In the genomic region with DNA sequence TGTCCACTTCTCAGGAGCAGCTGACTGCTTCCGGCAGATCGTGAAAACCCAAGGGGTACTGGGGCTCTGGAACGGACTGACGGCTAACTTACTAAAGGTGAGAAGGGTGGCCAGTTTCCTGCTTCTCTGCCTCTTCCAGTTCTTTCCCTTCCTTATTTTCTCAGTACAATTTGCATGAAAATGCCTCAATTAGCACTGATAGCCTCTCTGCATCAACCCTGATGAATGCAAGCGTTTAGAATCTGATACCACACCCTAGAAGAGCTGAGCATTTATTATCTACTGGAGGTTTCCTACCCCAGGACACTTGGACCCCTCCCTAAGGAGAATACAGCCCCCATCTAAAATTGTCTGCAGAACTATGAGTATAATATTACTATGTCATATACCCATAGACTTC, we compare ENCODE assay signal across 26 mouse cellular contexts. TPM values are rescaled to one million over a fixed set of nuclear protein-coding genes. Genes with fewer than 3 reads are reported as not detected.
DNase-seq lines count a peak whose midpoint lies in the region; ATAC-seq and TF ChIP-seq lines count a peak whose summit lies in the region.
"Had no signal": no experiment of that assay in that cellular context is flagged by ENCODE, and none has a peak within 500 bp of the region (broad histone marks: within the 10 kb centered on the region; RNA-seq: fewer than 3 reads in every experiment).

No protein-coding gene starts in this region.

- DNase-seq in ES-CJ7 (ENCODE audit: low read depth, low spot score), result peak; percentile 70
- peak; percentile 57 for DNase-seq in R1 (ENCODE audit: low read depth, low spot score)
- DNase-seq in ZHBTc4 (ENCODE audit: low read depth, low spot score), result peak; percentile 58
- DNase-seq in hindbrain, embryonic 11.5 days (ENCODE audit: low spot score), result no peak
- DNase-seq: adrenal gland, adult 2 months; adrenal gland, adult 8-10 months; adrenal gland, postnatal 10 days; adrenal gland, postnatal 14 days; adrenal gland, postnatal 25 days; adrenal gland, postnatal 36 days; B cell, adult 2 months; cerebellum, adult 11 months; cerebellum, adult 11-12 months; cerebellum, adult 18-20 months; cerebellum, adult 2 months; cerebellum, adult 8-10 months; cerebellum, adult 9-10 months had no signal

- H3K27me3 ChIP-seq in ES-Bruce4 (ENCODE audit: control insufficient read depth, insufficient read depth, low read length, poor library complexity, severe bottlenecking), result no peaks in the 10 kb centered on the region; the same call in 1 of the 2 replicates
- H3K27me3 ChIP-seq in intestine, embryonic 16.5 days (replicated peaks; ENCODE audit: control insufficient read depth, insufficient read depth, low read length), result no peaks in the 10 kb centered on the region
- H3K27me3 ChIP-seq in forebrain, embryonic 13.5 days, result no peaks in the 10 kb centered on the region
- no peaks in the 10 kb centered on the region for H3K27me3 ChIP-seq in hindbrain, embryonic 11.5 days (ENCODE audit: control insufficient read depth, insufficient read depth, low read length)
- H3K27me3 ChIP-seq: CH12.LX had no signal

- no peak for ATAC-seq in intestine, embryonic 16.5 days
- no peak for ATAC-seq in forebrain, embryonic 13.5 days
- ATAC-seq in hindbrain, embryonic 11.5 days (ENCODE audit: low FRiP score), result no peak
- no peak for ATAC-seq in megakaryocyte, adult 5-6 weeks (ENCODE audit: poor library complexity, severe bottlenecking)
- ATAC-seq: activated CD4-positive, CD25-positive, alpha-beta regulatory T cell, adult 4 months; CD4-positive, CD25-positive, alpha-beta regulatory T cell, adult 4 months; Patski had no signal

- TF ChIP-seq POLR2A in ES-Bruce4 (IDR thresholded peaks at IDR 0.05; ENCODE audit: insufficient read depth, low read length), result no peak

- H3K4me3 ChIP-seq in ES-Bruce4 (ENCODE audit: low read depth, low read length), result no peak overlapping the region
- H3K4me3 ChIP-seq in intestine, embryonic 16.5 days (ENCODE audit: low read length), result no peak overlapping the region
- H3K4me3 ChIP-seq in forebrain, embryonic 13.5 days, result no peak overlapping the region
- no peak overlapping the region for H3K4me3 ChIP-seq in hindbrain, embryonic 11.5 days (ENCODE audit: low read depth, low read length)

- no peak overlapping the region for H3K9ac ChIP-seq in ES-Bruce4 (ENCODE audit: low read depth, poor library complexity, severe bottlenecking)
- H3K9ac ChIP-seq in intestine, embryonic 16.5 days (ENCODE audit: low read depth, low read length), result no peak overlapping the region
- no peak overlapping the region for H3K9ac ChIP-seq in forebrain, embryonic 13.5 days
- H3K9ac ChIP-seq in hindbrain, embryonic 11.5 days (ENCODE audit: low read depth, low read length), result no peak overlapping the region

- no peaks in the 10 kb centered on the region for H3K9me3 ChIP-seq in ES-Bruce4 (replicated peaks; ENCODE audit: control insufficient read depth, insufficient read depth, low read length, poor library complexity, severe bottlenecking)
- H3K9me3 ChIP-seq in intestine, embryonic 16.5 days (ENCODE audit: control insufficient read depth, low read length), result no peaks in the 10 kb centered on the region
- no peaks in the 10 kb centered on the region for H3K9me3 ChIP-seq in forebrain, embryonic 13.5 days (replicated peaks)
- no peaks in the 10 kb centered on the region for H3K9me3 ChIP-seq in hindbrain, embryonic 11.5 days (ENCODE audit: control insufficient read depth, low read length)
- H3K9me3 ChIP-seq: G1E had no signal

- TF ChIP-seq CTCF in ES-Bruce4 (IDR thresholded peaks at IDR 0.05; ENCODE audit: low read depth, low read length), result no peak

- H3K4me1 ChIP-seq in ES-Bruce4 (ENCODE audit: control insufficient read depth, insufficient read depth, low read length), result no peaks in the 10 kb centered on the region
- no peaks in the 10 kb centered on the region for H3K4me1 ChIP-seq in intestine, embryonic 16.5 days (ENCODE audit: control insufficient read depth, insufficient read depth, low read length)
- no peaks in the 10 kb centered on the region for H3K4me1 ChIP-seq in forebrain, embryonic 13.5 days
- no peaks in the 10 kb centered on the region for H3K4me1 ChIP-seq in hindbrain, embryonic 11.5 days (replicated peaks; ENCODE audit: control insufficient read depth, insufficient read depth, low read length)

- WGBS in intestine, embryonic 16.5 days, result 86% methylated on average over 5 of the region's 5 CpGs
- 84% methylated on average over 5 of the region's 5 CpGs for whole genome bisulfite sequencing in forebrain, embryonic 13.5 days
- WGBS in hindbrain, embryonic 11.5 days, result 88% methylated on average over 5 of the region's 5 CpGs

- peak overlapping the region; percentile 16; the same call in 1 of the 2 replicates for H3K27ac ChIP-seq in ES-Bruce4 (ENCODE audit: insufficient read depth, low read length)
- no peak overlapping the region for H3K27ac ChIP-seq in intestine, embryonic 16.5 days (ENCODE audit: low read length)
- H3K27ac ChIP-seq in forebrain, embryonic 13.5 days, result no peak overlapping the region
- H3K27ac ChIP-seq in hindbrain, embryonic 11.5 days (ENCODE audit: low read depth, low read length), result no peak overlapping the region

- no peak for TF ChIP-seq EP300 in ES-Bruce4 (IDR thresholded peaks at IDR 0.05; ENCODE audit: insufficient read depth, low read depth, low read length)

- no peak overlapping the region for H3K4me2 ChIP-seq in intestine, embryonic 16.5 days (ENCODE audit: low read depth, low read length)
- H3K4me2 ChIP-seq in forebrain, embryonic 13.5 days, result no peak overlapping the region
- H3K4me2 ChIP-seq in hindbrain, embryonic 11.5 days (replicated peaks; ENCODE audit: low read depth, low read length), result no peak overlapping the region

- H3K36me3 ChIP-seq in ES-Bruce4 (ENCODE audit: control insufficient read depth, insufficient read depth, low read length, poor library complexity, severe bottlenecking), result no peaks in the 10 kb centered on the region
- no peaks in the 10 kb centered on the region for H3K36me3 ChIP-seq in intestine, embryonic 16.5 days (ENCODE audit: control insufficient read depth, insufficient read depth, low read length)
- no peaks in the 10 kb centered on the region for H3K36me3 ChIP-seq in forebrain, embryonic 13.5 days (ENCODE audit: poor library complexity, severe bottlenecking)
- H3K36me3 ChIP-seq in hindbrain, embryonic 11.5 days (ENCODE audit: control insufficient read depth, insufficient read depth, low read length), result no peaks in the 10 kb centered on the region
- H3K36me3 ChIP-seq: G1E had no signal

RNA-seq across cellular contexts. Expression of gene Slc25a5, which starts 19.9 kb away (rescaled TPM):
- polyA plus RNA-seq in ES-Bruce4 (2011; ENCODE audit: insufficient read depth, insufficient read length, low read depth, missing spikeins), result 680 TPM in 2 replicates
- 1,210 and 1,225 TPM in 2 replicates for polyA plus RNA-seq in intestine, embryonic 16.5 days (2015; fragmentation: Nextera tagmentation; extraction: Ambion mirVana)
- polyA plus RNA-seq in forebrain, embryonic 13.5 days (2015; fragmentation: Nextera tagmentation; extraction: Ambion mirVana), result 749 and 783 TPM in 2 replicates
- 838 and 896 TPM in 2 replicates for polyA plus RNA-seq in hindbrain, embryonic 11.5 days (2014; fragmentation: Nextera tagmentation; extraction: Ambion mirVana)
- total RNA-seq in megakaryocyte, adult 5-6 weeks (2015), result 699 and 817 TPM in 2 replicates
- 576 and 610 TPM in 2 replicates for total RNA-seq in megakaryocyte, adult 5-6 weeks (2017)

RNA-seq across cellular contexts. Expression of gene Slc25a43, which starts 32.1 kb away (rescaled TPM):
- polyA plus RNA-seq in ES-Bruce4 (2011; ENCODE audit: insufficient read depth, insufficient read length, low read depth, missing spikeins), result 5.2 and 7.8 TPM in 2 replicates
- 4.4 and 4.7 TPM in 2 replicates for polyA plus RNA-seq in intestine, embryonic 16.5 days (2015; fragmentation: Nextera tagmentation; extraction: Ambion mirVana)
- polyA plus RNA-seq in forebrain, embryonic 13.5 days (2015; fragmentation: Nextera tagmentation; extraction: Ambion mirVana), result 0.58 and 0.68 TPM in 2 replicates
- 1.2 TPM in 2 replicates for polyA plus RNA-seq in hindbrain, embryonic 11.5 days (2014; fragmentation: Nextera tagmentation; extraction: Ambion mirVana)
- total RNA-seq in megakaryocyte, adult 5-6 weeks (2015), result 2.3 and 3.9 TPM in 2 replicates
- total RNA-seq in megakaryocyte, adult 5-6 weeks (2017), result 1.3 and 1.8 TPM in 2 replicates
- polyA plus RNA-seq: G1E had no signal
